Mouse (Mus musculus) induced T-regulatory cell, adult 2 months (primary cell): ENCODE measurements around the gene Snx17.

ENCODE experiments used
- DNase-seq: peaks from one replicate; pipeline ENCODE4 v3.0.0-alpha.2; 2012; ENCODE audit warnings: low read depth

Gene Snx17

GRCm38 (mm10) chr5:31240637-31241521, 47.9 kb downstream of the Snx17 start, which contains the start of the genes Nrbp1 and Gm9970:
Gene Nrbp1, plus strand, starts transcription at chr5:31240864.
Gene Gm9970, minus strand, starts transcription at chr5:31241232.
- DNase-seq, result peak; percentile 97

- DNase-seq, result no peak
Observed at GRCm38 (mm10) chr5:31241522-31242034, 48.6 kb downstream of the Snx17 start.

GRCm38 (mm10) chr5:31242191-31242590, 49.2 kb downstream of the Snx17 start:
- DNase-seq, result no peak
